Mouse (Mus musculus) urinary bladder, postnatal 4 days (tissue): ENCODE data around the gene Polg.

Experiments used
- DNase-seq, 2 experiments: peaks; one replicate each; pipeline ENCODE4 v3.0.0; 2021 to 2022; ENCODE audit warnings: low spot score in 2 of 2

Gene Polg

GRCm38 (mm10) chr7:79466053-79466901 lies at the start of gene Polg:
Gene Polg (minus strand): TSS chr7:79466362.
- peak; percentile 98 to 99 for DNase-seq

GRCm38 (mm10) chr7:79515861-79516260 lies 49.7 kb upstream of the Polg start:
- no peak for DNase-seq

- no peak for DNase-seq
Measured at GRCm38 (mm10) chr7:79515221-79515743, 49.1 kb upstream of the Polg start.

GRCm38 (mm10) chr7:79514361-79514881 lies 48.3 kb upstream of the Polg start:
- DNase-seq, result no peak

GRCm38 (mm10) chr7:79513466-79513865 lies 47.3 kb upstream of the Polg start:
- DNase-seq, result no peak

- DNase-seq, result no peak
Measured at GRCm38 (mm10) chr7:79512496-79512895, 46.3 kb upstream of the Polg start.

- no peak for DNase-seq
Measured at GRCm38 (mm10) chr7:79511656-79512055, 45.5 kb upstream of the Polg start.

GRCm38 (mm10) chr7:79511181-79511580 lies 45.0 kb upstream of the Polg start:
- no peak for DNase-seq

GRCm38 (mm10) chr7:79510686-79511085 lies 44.5 kb upstream of the Polg start:
- DNase-seq, result no peak

- no peak for DNase-seq
Measured at GRCm38 (mm10) chr7:79509710-79510109, 43.5 kb upstream of the Polg start.

- DNase-seq, result no peak
Measured at GRCm38 (mm10) chr7:79509235-79509607, 43.1 kb upstream of the Polg start.

- no peak for DNase-seq
Measured at GRCm38 (mm10) chr7:79508280-79509234, 42.4 kb upstream of the Polg start.

- DNase-seq, result no peak
Measured at GRCm38 (mm10) chr7:79507756-79508155, 41.6 kb upstream of the Polg start.

- DNase-seq, result no peak
Measured at GRCm38 (mm10) chr7:79507101-79507705, 41.0 kb upstream of the Polg start.

- no peak for DNase-seq
Measured at GRCm38 (mm10) chr7:79506531-79507090, 40.4 kb upstream of the Polg start.

GRCm38 (mm10) chr7:79505876-79506530 lies 39.8 kb upstream of the Polg start:
- no peak for DNase-seq

GRCm38 (mm10) chr7:79505376-79505775 lies 39.2 kb upstream of the Polg start:
- DNase-seq, result no peak

- DNase-seq, result no peak
Measured at GRCm38 (mm10) chr7:79504723-79505122, 38.6 kb upstream of the Polg start.

GRCm38 (mm10) chr7:79503656-79504250 lies 37.6 kb upstream of the Polg start:
- DNase-seq, result no peak

- no peak for DNase-seq
Measured at GRCm38 (mm10) chr7:79503103-79503455, 36.9 kb upstream of the Polg start.
